Mouse (Mus musculus): Measurements from ENCODE around the gene Sc5d.

DNA sequence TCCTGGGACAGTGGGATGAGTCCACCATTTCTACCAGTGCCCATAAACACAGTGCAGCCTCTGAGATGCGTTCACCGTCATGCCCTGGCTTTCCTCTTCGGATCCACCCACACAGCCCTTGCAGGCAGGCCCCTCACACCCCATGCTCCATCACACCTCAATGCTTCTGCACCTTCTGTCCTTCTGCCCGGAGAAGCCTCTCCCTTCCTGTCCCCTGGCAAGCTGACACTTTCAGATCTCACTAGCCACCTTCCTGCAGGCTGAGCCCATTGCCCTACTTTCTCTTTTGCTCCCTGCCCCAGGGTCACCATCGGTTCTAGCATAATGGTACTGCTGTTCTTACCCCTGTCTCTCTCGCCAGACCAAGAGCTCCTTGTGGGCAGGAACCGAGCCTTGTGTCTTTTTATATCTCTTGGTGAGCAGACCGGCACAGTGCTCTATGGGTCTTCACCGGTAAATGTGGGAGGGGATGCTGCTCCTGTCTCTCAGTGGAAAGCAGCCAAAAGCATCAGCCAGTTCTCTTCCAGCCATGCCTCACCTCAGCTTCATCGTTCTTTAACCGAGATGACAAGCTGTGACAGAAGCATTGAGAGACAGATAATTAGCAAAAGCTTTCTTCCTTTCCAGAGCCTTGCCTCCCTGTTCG lies 34.5 kb downstream of the Sc5d start:
- no peak for TF ChIP-seq CTCF (IDR thresholded peaks at IDR 0.05; ENCODE audit: low read depth)
- TF ChIP-seq EP300 (IDR thresholded peaks at IDR 0.05; ENCODE audit: low read depth), result no peak

Measured in liver, postnatal 0 days (tissue).